Mouse (Mus musculus) monocyte, adult 2 months (primary cell): Measurements from ENCODE around the gene Kansl2.

Experiments
- DNase-seq, 2 experiments: peaks; one replicate each; pipeline ENCODE4 v3.0.0; 2022; ENCODE audit warnings: low spot score in 2 of 2, low read depth in 1 of 2

The Kansl2 gene

GRCm38 (mm10) chr15:98504514-98504913 is 29.6 kb downstream of the Kansl2 start:
- DNase-seq = peak in 1 of 2 experiments; percentile 69

- no peak for DNase-seq
These were observed 30.7 kb downstream of the Kansl2 start for GRCm38 (mm10) chr15:98503317-98503716.

- DNase-seq = no peak
These were observed 36.4 kb downstream of the Kansl2 start for GRCm38 (mm10) chr15:98497631-98498030.

- no peak for DNase-seq
These were observed 42.0 kb downstream of the Kansl2 start, which contains the start of gene Olfr279 for GRCm38 (mm10) chr15:98492102-98492501. Gene Olfr279, plus strand, starts transcription at chr15:98492402.

GRCm38 (mm10) chr15:98491332-98491731 is 42.7 kb downstream of the Kansl2 start:
- no peak for DNase-seq

GRCm38 (mm10) chr15:98486433-98487021 is 47.5 kb downstream of the Kansl2 start:
- DNase-seq = no peak

GRCm38 (mm10) chr15:98483907-98484886 is 49.9 kb downstream of the Kansl2 start:
- peak; percentile 16 to 21 for DNase-seq

GRCm38 (mm10) chr15:98482701-98483100 is 51.4 kb downstream of the Kansl2 start, which contains the start of gene Lalba:
Gene Lalba, minus strand, starts transcription at chr15:98482721.
- DNase-seq = no peak

- DNase-seq = no peak
These were observed 54.4 kb downstream of the Kansl2 start for GRCm38 (mm10) chr15:98479568-98480102.

GRCm38 (mm10) chr15:98476281-98476680 is 57.8 kb downstream of the Kansl2 start:
- no peak for DNase-seq

- DNase-seq = peak in 1 of 2 experiments; percentile 27
These were observed 58.7 kb downstream of the Kansl2 start for GRCm38 (mm10) chr15:98475382-98475781.

- DNase-seq = no peak
These were observed 59.1 kb downstream of the Kansl2 start for GRCm38 (mm10) chr15:98474958-98475357.

GRCm38 (mm10) chr15:98471539-98471938 is 62.5 kb downstream of the Kansl2 start:
- DNase-seq = no peak

GRCm38 (mm10) chr15:98469596-98469995 is 64.5 kb downstream of the Kansl2 start, which contains the start of gene OR5BS1P:
Gene OR5BS1P, plus strand, starts transcription at chr15:98469896.
- DNase-seq = no peak
